Mouse (Mus musculus): ENCODE measurements around the gene Anks3. TPM values are rescaled to one million over a fixed set of nuclear protein-coding genes. Genes with fewer than 3 reads are reported as not detected.

Gene Anks3
- total and polyA plus RNA-seq, 3 experiments = 27.1 to 33.9 TPM; not detected in 1

- DNase-seq (ENCODE audit: low read depth, low spot score) = peak; percentile 30
These were observed 56.0 kb downstream of the Anks3 start for GRCm38 (mm10) chr16:4907972-4908371.

GRCm38 (mm10) chr16:4907386-4907785, 56.6 kb downstream of the Anks3 start:
- H3K9me3 ChIP-seq (replicated peaks; ENCODE audit: insufficient read depth, low read length) = no peaks in the 10 kb centered on the region
- no peaks in the 10 kb centered on the region; a peak in 1 of 4 replicates for H3K36me3 ChIP-seq (ENCODE audit: control insufficient read depth in 1 of 2, insufficient read depth in 2 of 2, low read length in 2 of 2)
- H3K4me3 ChIP-seq (ENCODE audit: control insufficient read depth in 1 of 2, insufficient read depth in 1 of 2, low read depth in 2 of 2, low read length in 2 of 2) = no peak overlapping the region
- DNase-seq (ENCODE audit: low read depth, low spot score) = no peak
- no peaks in the 10 kb centered on the region for H3K27me3 ChIP-seq (ENCODE audit: control insufficient read depth in 1 of 2, insufficient read depth in 2 of 2, low read length in 2 of 2)
- no peaks in the 10 kb centered on the region for H3K79me2 ChIP-seq (ENCODE audit: control insufficient read depth, insufficient read depth, low read length, poor library complexity)
- no peak overlapping the region for H3K9ac ChIP-seq (ENCODE audit: control insufficient read depth, low read depth, low read length, poor library complexity, severe bottlenecking)
- no peak for TF ChIP-seq ZNF384 (IDR thresholded peaks at IDR 0.05; ENCODE audit: low read depth, low read length)
- no peak overlapping the region for H3K27ac ChIP-seq (ENCODE audit: control insufficient read depth, low read depth, low read length)
- no peaks in the 10 kb centered on the region for H3K4me1 ChIP-seq (ENCODE audit: control insufficient read depth in 1 of 2, insufficient read depth in 2 of 2, low read length in 2 of 2)

More at GRCm38 (mm10) chr16:4907972-4908371, 56.0 kb downstream of the Anks3 start:
- no peaks in the 10 kb centered on the region for H3K4me1 ChIP-seq (ENCODE audit: control insufficient read depth in 1 of 2, insufficient read depth in 2 of 2, low read length in 2 of 2)
- no peaks in the 10 kb centered on the region for H3K9me3 ChIP-seq (replicated peaks; ENCODE audit: insufficient read depth, low read length)
- no peak overlapping the region for H3K4me3 ChIP-seq (ENCODE audit: control insufficient read depth in 1 of 2, insufficient read depth in 1 of 2, low read depth in 2 of 2, low read length in 2 of 2)
- no peaks in the 10 kb centered on the region for H3K79me2 ChIP-seq (ENCODE audit: control insufficient read depth, insufficient read depth, low read length, poor library complexity)
- H3K27me3 ChIP-seq (ENCODE audit: control insufficient read depth in 1 of 2, insufficient read depth in 2 of 2, low read length in 2 of 2) = no peaks in the 10 kb centered on the region
- TF ChIP-seq CHD1 (IDR thresholded peaks at IDR 0.05; ENCODE audit: low read depth, low read length) (no peak), SMC3 (IDR thresholded peaks at IDR 0.05; ENCODE audit: low read depth, low read length) (no peak), GATA1 (IDR thresholded peaks at IDR 0.05; ENCODE audit: low read depth, low read length) (no peak), NELFE (IDR thresholded peaks at IDR 0.05; ENCODE audit: low read depth, low read length) (no peak), TAL1 (IDR thresholded peaks at IDR 0.05; ENCODE audit: low read length) (no peak), NRF1 (IDR thresholded peaks at IDR 0.05; ENCODE audit: insufficient read depth, low read depth, low read length, poor library complexity, severe bottlenecking) (no peak), MAX (IDR thresholded peaks at IDR 0.05; ENCODE audit: low read length) (no peak), MXI1 (IDR thresholded peaks at IDR 0.05; ENCODE audit: low read depth, low read length) (no peak)
- H3K27ac ChIP-seq (ENCODE audit: control insufficient read depth, low read depth, low read length) = no peak overlapping the region
- no peaks in the 10 kb centered on the region; a peak in 1 of 4 replicates for H3K36me3 ChIP-seq (ENCODE audit: control insufficient read depth in 1 of 2, insufficient read depth in 2 of 2, low read length in 2 of 2)
- no peak overlapping the region for H3K9ac ChIP-seq (ENCODE audit: control insufficient read depth, low read depth, low read length, poor library complexity, severe bottlenecking)

- H3K36me3 ChIP-seq (ENCODE audit: control insufficient read depth in 1 of 2, insufficient read depth in 2 of 2, low read length in 2 of 2) = no peaks in the 10 kb centered on the region; a peak in 1 of 4 replicates
- no peaks in the 10 kb centered on the region for H3K9me3 ChIP-seq (replicated peaks; ENCODE audit: insufficient read depth, low read length)
- H3K4me1 ChIP-seq (ENCODE audit: control insufficient read depth in 1 of 2, insufficient read depth in 2 of 2, low read length in 2 of 2) = no peaks in the 10 kb centered on the region
- H3K4me3 ChIP-seq (ENCODE audit: control insufficient read depth in 1 of 2, insufficient read depth in 1 of 2, low read depth in 2 of 2, low read length in 2 of 2) = no peak overlapping the region
- H3K27me3 ChIP-seq (ENCODE audit: control insufficient read depth in 1 of 2, insufficient read depth in 2 of 2, low read length in 2 of 2) = no peaks in the 10 kb centered on the region
- no peak overlapping the region for H3K9ac ChIP-seq (ENCODE audit: control insufficient read depth, low read depth, low read length, poor library complexity, severe bottlenecking)
- DNase-seq (ENCODE audit: low read depth, low spot score) = no peak
- H3K27ac ChIP-seq (ENCODE audit: control insufficient read depth, low read depth, low read length) = no peak overlapping the region
- TF ChIP-seq ETS1 (IDR thresholded peaks at IDR 0.05; ENCODE audit: low read depth, low read length) (no peak), SMC3 (IDR thresholded peaks at IDR 0.05; ENCODE audit: low read depth, low read length) (no peak), E2F4 (IDR thresholded peaks at IDR 0.05; ENCODE audit: borderline replicate concordance, low read depth, low read length) (no peak), RAD21 (IDR thresholded peaks at IDR 0.05; ENCODE audit: low read depth, low read length) (no peak), TAL1 (IDR thresholded peaks at IDR 0.05; ENCODE audit: low read length) (no peak)
- no peaks in the 10 kb centered on the region for H3K79me2 ChIP-seq (ENCODE audit: control insufficient read depth, insufficient read depth, low read length, poor library complexity)
These were observed 57.4 kb downstream of the Anks3 start for GRCm38 (mm10) chr16:4906559-4906958.
